Mouse (Mus musculus) spleen, adult 2 months (tissue): ENCODE measurements around the gene Catsper4. TPM values are rescaled to one million over a fixed set of nuclear protein-coding genes. Genes with fewer than 3 reads are reported as not detected.
"Not testable (repeated sequence)": the region's sequence is repeated elsewhere in the genome, so short reads cannot be mapped to it uniquely, and the experiment has no call there.

Experiments
- DNase-seq, 2 experiments: peaks; one replicate each; pipeline versions ENCODE4 v3.0.0 to v3.0.0-alpha.2; 2012 to 2021; ENCODE audit warnings: low spot score in 2 of 2, low read depth in 1 of 2
- H3K27ac ChIP-seq: fragments of 200-500 bp; 2 replicates; pipeline ENCODE4 v1.5.1; 2012; ENCODE audit warnings: low read length, inconsistent platforms; ENCODE audit not compliant: insufficient read depth
- H3K27me3 ChIP-seq: fragments of 200-500 bp; 2 replicates; pipeline ENCODE4 v1.6.1; 2012; ENCODE audit warnings: mild to moderate bottlenecking, moderate library complexity, low read length, inconsistent platforms; ENCODE audit not compliant: control insufficient read depth, insufficient read depth
- H3K36me3 ChIP-seq: fragments of 200-500 bp; 2 replicates; pipeline ENCODE4 v1.6.1; 2012; ENCODE audit warnings: mild to moderate bottlenecking, low read length, inconsistent platforms; ENCODE audit not compliant: control insufficient read depth, insufficient read depth
- H3K4me1 ChIP-seq: fragments of 200-500 bp; 2 replicates; pipeline ENCODE4 v1.6.1; 2011; ENCODE audit warnings: inconsistent platforms; ENCODE audit not compliant: control insufficient read depth, insufficient read depth, insufficient read length
- H3K4me3 ChIP-seq: fragments of 200-500 bp; 2 replicates; pipeline ENCODE4 v1.5.1; 2011; ENCODE audit warnings: mild to moderate bottlenecking, inconsistent platforms; ENCODE audit not compliant: insufficient read depth, insufficient read length; ENCODE audit errors: extremely low read depth
- CTCF ChIP-seq: fragments of 200-500 bp; IDR thresholded peaks from 2 replicates; pipeline ENCODE4 v1.5.1; 2011; ENCODE audit warnings: mild to moderate bottlenecking, inconsistent platforms; ENCODE audit not compliant: insufficient read depth, insufficient read length, insufficient replicate concordance; ENCODE audit errors: extremely low read depth
- POLR2A ChIP-seq: fragments of 200-500 bp; IDR thresholded peaks from 2 replicates; pipeline ENCODE4 v1.6.1; 2011; ENCODE audit warnings: low read depth, low read length, inconsistent platforms
- WGBS: fragments of 180-500 bp; shearing (Covaris S2); methylation state at CpG from one replicate; pipeline ENCODE4 v1.1.7; 2018; 5-methylcytosine and 5-hydroxymethylcytosine counted together
- polyA plus RNA-seq: library from polyadenylated mRNA; depleted of rRNA; stranded (reverse); fragments of >200 nt; gene quantifications from 2 replicates; pipeline ENCODE4 v1.2.3, GENCODE M21; 2012; rRNA removed

Gene Catsper4
- not detected in 2 replicates for polyA plus RNA-seq

- WGBS = 83% methylated on average over 8 of the region's 8 CpGs
- H3K4me1 ChIP-seq = no peaks in the 10 kb centered on the region
- no peak within 1 kb of the TSS for H3K4me3 ChIP-seq
- no peaks in the 10 kb centered on the region for H3K36me3 ChIP-seq
- H3K27me3 ChIP-seq = no peaks in the 10 kb centered on the region
- no peak for DNase-seq
- no peak within 1 kb of the TSS for H3K27ac ChIP-seq
- TF ChIP-seq POLR2A = no peak
- no peak for TF ChIP-seq CTCF
Measured at GRCm38 (mm10) chr4:134227194-134227593, at the start of gene Catsper4. Gene Catsper4, minus strand, starts transcription at chr4:134227383.

- peak; percentile 55 to 81 for DNase-seq
- 3% methylated on average over 14 of the region's 14 CpGs for WGBS
- peaks cover 6% of the 10 kb centered on the region for H3K36me3 ChIP-seq
- H3K4me1 ChIP-seq = peaks cover 7% of the 10 kb centered on the region; the same call in 1 of the 2 replicates
- peak overlapping the region; percentile 25; the same call in 1 of the 2 replicates for H3K4me3 ChIP-seq
- H3K27ac ChIP-seq = peak overlapping the region; percentile 54
- H3K27me3 ChIP-seq = no peaks in the 10 kb centered on the region
- TF ChIP-seq POLR2A = peak; percentile 8; the same call in 1 of the 2 replicates
- no peak for TF ChIP-seq CTCF
Measured at GRCm38 (mm10) chr4:134273417-134274345, 46.5 kb upstream of the Catsper4 start.

GRCm38 (mm10) chr4:134272731-134273416 is 45.7 kb upstream of the Catsper4 start:
- DNase-seq = no peak
- peaks cover 7% of the 10 kb centered on the region; the same call in 1 of the 2 replicates for H3K4me1 ChIP-seq
- H3K27me3 ChIP-seq = no peaks in the 10 kb centered on the region
- WGBS = 5% methylated on average over 12 of the region's 13 CpGs
- no peak overlapping the region for H3K27ac ChIP-seq
- TF ChIP-seq POLR2A (no peak), CTCF (no peak)
- H3K4me3 ChIP-seq = 0 out of 2 replicates have a peak overlapping the region, but pooled peaks have one; percentile 11
- 0 out of 2 replicates have a peak, but pooled peaks cover 2% of the 10 kb centered on the region for H3K36me3 ChIP-seq

- H3K4me3 ChIP-seq = no peak overlapping the region
Measured at GRCm38 (mm10) chr4:134271979-134272378, 44.8 kb upstream of the Catsper4 start.

GRCm38 (mm10) chr4:134269622-134270021 is 42.4 kb upstream of the Catsper4 start:
- not testable (repeated sequence) for H3K4me1 ChIP-seq, H3K36me3 ChIP-seq, DNase-seq, H3K4me3 ChIP-seq, H3K27ac ChIP-seq, H3K27me3 ChIP-seq

More at GRCm38 (mm10) chr4:134271979-134272378, 44.8 kb upstream of the Catsper4 start:
- Histone ChIP-seq H3K4me1 (peaks cover 7% of the 10 kb centered on the region; the same call in 1 of the 2 replicates), H3K36me3 (0 out of 2 replicates have a peak, but pooled peaks cover 2% of the 10 kb centered on the region), H3K27me3 (no peaks in the 10 kb centered on the region), H3K27ac (no peak overlapping the region)
- 90% methylated on average over 7 of the region's 7 CpGs for WGBS
- TF ChIP-seq CTCF = no peak
- no peak for TF ChIP-seq POLR2A
- DNase-seq = no peak

- Histone ChIP-seq H3K4me3 (no peak overlapping the region), H3K4me1 (peaks cover 4% of the 10 kb centered on the region; the same call in 1 of the 2 replicates), H3K27ac (no peak overlapping the region), H3K36me3 (no peaks in the 10 kb centered on the region), H3K27me3 (no peaks in the 10 kb centered on the region)
- TF ChIP-seq CTCF (no peak), POLR2A (no peak)
- no peak for DNase-seq
- 67% methylated on average over 19 of the region's 19 CpGs for WGBS
Measured at GRCm38 (mm10) chr4:134268102-134268655, 41.0 kb upstream of the Catsper4 start.
